Mouse (Mus musculus) bone marrow macrophage, adult 2 months (primary cell): ENCODE measurements at regions not wholly inside any gene's neighbourhood (a gene's known extent, or its start where the extent isn't known, plus 50 kb on each side); places are given as distances from the start of the nearest gene placed in this dataset.

Experiments
- CTCF ChIP-seq: IDR thresholded peaks from 2 replicates; pipeline ENCODE4 v1.5.1; 2012; ENCODE audit warnings: low read depth, mild to moderate bottlenecking, low read length, moderate library complexity
- POLR2A ChIP-seq: IDR thresholded peaks from 2 replicates; pipeline ENCODE4 v1.6.1; 2012; ENCODE audit warnings: mild to moderate bottlenecking, low read depth, low read length, borderline replicate concordance

DNA sequence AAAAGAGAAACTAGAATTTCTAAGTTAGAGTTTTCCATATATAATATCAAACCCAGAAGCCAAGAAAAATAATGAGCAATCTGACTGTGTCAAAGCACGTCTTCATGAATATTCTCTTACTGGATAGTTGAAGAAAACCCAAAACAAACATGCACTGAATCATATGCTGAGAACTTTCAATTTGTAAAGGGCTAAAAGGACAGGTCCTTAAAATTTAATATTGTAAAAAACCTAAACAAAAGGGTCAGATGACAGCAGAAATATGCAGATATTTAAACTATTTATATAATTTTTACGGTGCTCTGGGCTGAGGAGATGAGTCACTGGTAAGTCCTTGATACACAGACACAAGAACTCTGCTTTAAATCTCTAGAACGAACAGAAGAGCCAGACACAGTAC is 356.7 kb upstream of the Runx1 start:
- TF ChIP-seq CTCF (no peak), POLR2A (no peak)
